Mouse (Mus musculus) brain, embryonic 14.5 days (tissue): ENCODE measurements at regions not wholly inside any gene's neighbourhood (a gene's known extent, or its start where the extent isn't known, plus 50 kb on each side); places are given as distances from the start of the nearest gene placed in this dataset.

ENCODE experiments used
- CTCF ChIP-seq: fragments of 200-500 bp; IDR thresholded peaks from 2 replicates; pipeline ENCODE4 v1.5.1; 2012; ENCODE audit warnings: inconsistent platforms, mild to moderate bottlenecking, moderate library complexity, borderline replicate concordance; ENCODE audit not compliant: insufficient read depth, insufficient read length; ENCODE audit errors: extremely low read depth
- POLR2A ChIP-seq: fragments of 200-500 bp; IDR thresholded peaks from 2 replicates; pipeline ENCODE4 v1.6.1; 2012; ENCODE audit warnings: mild to moderate bottlenecking, inconsistent platforms, borderline replicate concordance; ENCODE audit not compliant: poor library complexity, insufficient read depth, insufficient read length, severe bottlenecking; ENCODE audit errors: extremely low read depth

- TF ChIP-seq CTCF (peak; percentile 59; the same call in 1 of the 2 replicates), POLR2A (no peak)
Measured at GRCm38 (mm10) chr7:35958731-35959130, 155.9 kb upstream of the Zfp507 start.
